Mouse (Mus musculus) limb, embryonic 15.5 days (tissue): ENCODE results near the gene Hmbs. TPM values are rescaled to one million over a fixed set of nuclear protein-coding genes. Genes with fewer than 3 reads are reported as not detected.
"Not testable (repeated sequence)": the region's sequence is repeated elsewhere in the genome, so short reads cannot be mapped to it uniquely, and the experiment has no call there.

ENCODE experiments used
- ATAC-seq: fragments of 200-750 bp; cut with Nextera tagmentation; 2 replicates; pipeline ENCODE4 v1.8.0; 2017; ENCODE audit warnings: low read depth, moderate TSS enrichment; ENCODE audit not compliant: insufficient number of reproducible peaks, low FRiP score, low TSS enrichment
- H3K27ac ChIP-seq: fragments of 300-500 bp; sonication (generic); 2 replicates; pipeline ENCODE4 v1.5.1; 2015; ENCODE audit warnings: moderate library complexity, mild to moderate bottlenecking, inconsistent platforms
- H3K27me3 ChIP-seq: fragments of 300-500 bp; sonication (generic); 2 replicates; pipeline ENCODE4 v1.6.1; 2015; ENCODE audit warnings: inconsistent platforms
- H3K36me3 ChIP-seq: fragments of 300-500 bp; sonication (generic); 2 replicates; pipeline ENCODE4 v1.6.1; 2015; ENCODE audit warnings: inconsistent platforms
- H3K4me1 ChIP-seq: fragments of 300-500 bp; sonication (generic); 2 replicates; pipeline ENCODE4 v1.6.1; 2015; ENCODE audit warnings: inconsistent platforms
- H3K4me2 ChIP-seq: fragments of 300-500 bp; sonication (generic); 2 replicates; pipeline ENCODE4 v1.6.1; 2015; ENCODE audit warnings: mild to moderate bottlenecking, inconsistent platforms
- H3K4me3 ChIP-seq: fragments of 300-500 bp; sonication (generic); 2 replicates; pipeline ENCODE4 v1.5.1; 2015; ENCODE audit warnings: mild to moderate bottlenecking, inconsistent platforms
- H3K9ac ChIP-seq: fragments of 300-500 bp; sonication (generic); 2 replicates; pipeline ENCODE4 v1.6.1; 2015; ENCODE audit warnings: inconsistent platforms
- H3K9me3 ChIP-seq: fragments of 300-500 bp; sonication (generic); 2 replicates; pipeline ENCODE4 v1.6.1; 2016; ENCODE audit warnings: inconsistent platforms
- WGBS: fragments of 180-500 bp; shearing (Covaris S2); methylation state at CpG from one replicate; pipeline ENCODE4 v1.1.7; 2015; 5-methylcytosine and 5-hydroxymethylcytosine counted together
- polyA plus RNA-seq: library from polyadenylated mRNA; unstranded; fragments of >200 nt; fragmentation: Nextera tagmentation; extraction: Ambion mirVana; gene quantifications from 2 replicates; pipeline ENCODE4 v1.2.1, GENCODE M21; 2015

The Hmbs gene
- polyA plus RNA-seq, 1 experiment from 2014 or later = 95.1 TPM

DNA sequence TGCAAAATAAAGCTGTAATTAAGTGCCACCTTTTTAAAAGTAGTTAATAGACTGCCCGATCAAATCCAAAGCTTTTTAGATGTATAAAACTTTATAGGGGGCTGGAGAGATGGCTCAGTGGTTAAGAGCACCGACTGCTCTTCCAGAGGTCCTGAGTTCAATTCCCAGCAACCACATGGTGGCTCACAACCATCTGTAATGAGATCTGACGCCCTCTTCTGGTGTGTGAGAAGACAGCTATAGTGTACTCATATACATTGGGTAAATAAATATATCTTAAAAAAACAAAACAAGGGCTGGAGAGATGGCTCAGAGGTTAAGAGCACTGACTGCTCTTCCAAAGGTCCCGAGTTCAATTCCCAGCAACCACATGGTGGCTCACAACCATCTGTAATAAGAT lies 17.9 kb upstream of the Hmbs start:
- Histone ChIP-seq H3K9ac (peak overlapping the region; percentile 85; the same call in 1 of the 2 replicates), H3K4me3 (peak overlapping the region; percentile 92), H3K4me2 (peak overlapping the region; percentile 71), H3K4me1 (peaks cover 10% of the 10 kb centered on the region), H3K27ac (peak overlapping the region; percentile 79), H3K36me3 (peaks cover 28% of the 10 kb centered on the region)
- 41% methylated on average over 4 of the region's 4 CpGs for WGBS
- H3K9me3 ChIP-seq, H3K27me3 ChIP-seq, ATAC-seq: not testable (repeated sequence)

DNA sequence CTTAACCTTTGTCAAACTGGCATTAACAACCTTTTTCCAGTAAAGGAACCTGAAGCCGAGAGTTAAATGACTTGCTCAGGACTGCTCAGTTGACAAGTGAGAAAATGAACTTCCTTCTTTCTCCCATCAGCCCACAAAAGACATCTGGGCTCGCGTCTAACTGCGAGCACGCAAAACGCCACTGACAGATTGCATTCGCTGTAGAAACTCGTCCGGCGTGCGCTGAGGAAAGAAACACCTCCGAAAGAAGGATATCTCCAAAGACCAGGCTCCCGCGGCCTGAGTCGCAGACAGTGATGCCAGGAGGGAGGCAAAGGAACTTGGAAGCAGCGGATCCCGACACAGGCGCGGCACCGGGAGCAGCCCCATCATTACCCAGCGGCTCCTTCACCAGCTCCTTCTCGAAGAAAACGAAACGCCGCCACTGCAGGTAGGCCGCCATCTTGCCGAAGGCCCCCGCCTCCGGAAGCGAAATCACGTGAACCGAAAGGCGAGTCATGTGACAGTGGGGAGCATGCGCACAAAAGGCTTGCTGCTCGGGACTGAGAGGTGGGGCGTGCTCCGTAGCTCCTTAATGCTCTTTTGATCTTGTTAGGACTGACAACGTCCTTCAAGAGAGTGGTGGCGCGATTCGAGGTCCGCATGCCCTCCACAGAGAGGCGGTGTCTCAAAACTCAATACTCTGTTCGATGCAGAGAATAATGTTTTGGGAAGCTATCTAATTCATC lies 17.3 kb upstream of the Hmbs start, which contains the start of gene Vps11:
TSS of gene Vps11 (minus strand) at position 481 of the 728 bp plus-strand sequence.
- Histone ChIP-seq H3K9ac (peak within 1 kb of the TSS; percentile 85), H3K4me3 (peak within 1 kb of the TSS; percentile 92), H3K36me3 (peaks cover 34% of the 10 kb centered on the region), H3K27me3 (no peaks in the 10 kb centered on the region), H3K27ac (peak within 1 kb of the TSS; percentile 79), H3K4me2 (peak within 1 kb of the TSS; percentile 71), H3K9me3 (no peaks in the 10 kb centered on the region), H3K4me1 (peaks cover 10% of the 10 kb centered on the region)
- peak; percentile 91 for ATAC-seq
- WGBS = under 1% methylated on average over 44 of the region's 44 CpGs

DNA sequence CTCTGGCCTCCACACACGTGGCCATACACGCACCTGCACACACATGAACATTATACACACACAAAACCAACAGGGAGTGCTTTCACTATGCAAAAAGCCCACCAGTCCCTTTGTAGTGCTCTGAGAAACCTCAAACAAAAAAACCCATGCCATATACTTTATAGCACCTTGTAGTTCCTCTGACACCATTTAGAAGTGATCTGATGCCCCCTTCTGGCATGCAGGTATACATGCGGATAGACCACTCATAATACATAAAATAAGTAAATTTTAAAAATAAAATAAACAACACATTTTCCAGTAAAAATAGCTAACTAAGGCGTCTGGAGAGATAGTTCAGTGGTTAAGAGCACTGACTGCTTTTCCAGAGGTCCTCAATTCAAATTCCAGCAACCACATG lies 13.2 kb upstream of the Hmbs start:
- Histone ChIP-seq H3K27ac (no peak overlapping the region), H3K9ac (no peak overlapping the region), H3K4me2 (no peak overlapping the region), H3K27me3 (no peaks in the 10 kb centered on the region), H3K4me1 (peaks cover 10% of the 10 kb centered on the region), H3K36me3 (peaks cover 75% of the 10 kb centered on the region), H3K9me3 (no peaks in the 10 kb centered on the region), H3K4me3 (no peak overlapping the region)
- WGBS = 74% methylated on average over 4 of the region's 4 CpGs
- ATAC-seq = no peak

DNA sequence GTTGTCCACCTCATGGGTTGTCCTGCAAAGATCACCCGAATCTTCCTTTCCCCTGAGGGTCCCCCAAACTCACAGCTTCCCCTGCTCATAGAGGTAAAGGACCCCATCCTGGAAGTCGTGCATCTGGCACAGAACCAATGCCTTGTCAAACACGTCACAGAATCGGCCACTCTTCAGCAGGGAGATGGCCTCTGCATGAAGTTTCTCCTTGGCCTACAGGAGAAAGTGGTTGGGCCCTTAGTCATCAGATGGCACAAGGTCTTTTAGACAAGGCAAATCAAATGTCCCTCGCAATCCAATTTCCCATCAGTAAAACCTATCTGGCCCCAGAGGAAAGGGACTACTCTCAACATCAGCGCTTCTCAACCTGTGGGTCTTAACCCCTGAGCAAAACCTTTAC lies 9.1 kb upstream of the Hmbs start:
- no peak overlapping the region for H3K27ac ChIP-seq
- no peak overlapping the region for H3K9ac ChIP-seq
- H3K4me3 ChIP-seq = no peak overlapping the region
- no peaks in the 10 kb centered on the region for H3K9me3 ChIP-seq
- H3K4me2 ChIP-seq = no peak overlapping the region
- no peaks in the 10 kb centered on the region for H3K4me1 ChIP-seq
- 92% methylated on average over 6 of the region's 6 CpGs for WGBS
- ATAC-seq = no peak
- H3K27me3 ChIP-seq = no peaks in the 10 kb centered on the region
- peaks cover 96% of the 10 kb centered on the region for H3K36me3 ChIP-seq

DNA sequence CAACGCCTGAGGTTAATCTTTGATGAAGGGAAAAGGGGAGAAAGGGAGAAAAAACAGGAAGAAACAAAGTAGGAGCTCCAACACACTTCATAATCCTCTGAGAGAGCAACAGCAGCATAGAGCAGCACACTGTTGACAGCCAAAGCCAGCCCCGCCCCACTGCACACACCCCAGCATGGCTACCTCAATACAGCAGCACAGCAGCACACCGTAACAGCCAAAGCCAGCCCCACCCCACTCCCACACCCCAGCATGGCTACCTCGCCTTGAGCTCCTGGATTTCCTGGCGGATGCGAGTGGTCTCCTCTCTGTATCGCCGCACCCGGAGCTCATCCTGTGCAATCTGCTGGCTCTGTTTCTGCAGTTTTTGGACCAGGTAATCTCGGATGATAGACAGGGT lies 8.3 kb upstream of the Hmbs start:
- Histone ChIP-seq H3K4me1 (no peaks in the 10 kb centered on the region), H3K4me3 (no peak overlapping the region), H3K36me3 (peaks cover 97% of the 10 kb centered on the region), H3K9me3 (no peaks in the 10 kb centered on the region), H3K9ac (no peak overlapping the region), H3K27me3 (no peaks in the 10 kb centered on the region), H3K4me2 (no peak overlapping the region), H3K27ac (no peak overlapping the region)
- WGBS = 90% methylated on average over 10 of the region's 10 CpGs
- no peak for ATAC-seq

DNA sequence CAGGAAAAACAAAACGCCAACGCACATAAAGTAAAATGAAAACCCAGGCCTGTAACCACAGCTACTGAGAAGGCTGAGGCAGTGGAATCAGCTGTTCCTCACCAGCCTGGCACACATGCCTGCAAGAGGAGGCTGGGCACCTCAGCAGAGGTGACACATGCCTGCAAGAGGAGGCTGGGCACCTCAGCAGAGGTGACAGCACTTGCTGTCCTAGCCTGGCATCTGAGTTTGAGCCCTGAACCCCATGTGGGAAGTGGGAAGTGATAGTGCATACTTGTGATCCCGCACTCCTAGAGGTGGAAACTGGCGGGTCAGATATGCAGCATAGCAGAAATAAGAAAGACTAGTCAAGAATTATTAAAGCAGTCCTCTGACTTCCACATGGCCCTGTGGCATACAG lies 7.4 kb upstream of the Hmbs start:
- no peak for ATAC-seq
- 94% methylated on average over 4 of the region's 4 CpGs for WGBS
- Histone ChIP-seq H3K9me3 (no peaks in the 10 kb centered on the region), H3K4me1 (no peaks in the 10 kb centered on the region), H3K27me3 (no peaks in the 10 kb centered on the region), H3K36me3 (peaks cover 97% of the 10 kb centered on the region), H3K4me3 (no peak overlapping the region), H3K4me2 (no peak overlapping the region), H3K27ac (no peak overlapping the region), H3K9ac (no peak overlapping the region)

DNA sequence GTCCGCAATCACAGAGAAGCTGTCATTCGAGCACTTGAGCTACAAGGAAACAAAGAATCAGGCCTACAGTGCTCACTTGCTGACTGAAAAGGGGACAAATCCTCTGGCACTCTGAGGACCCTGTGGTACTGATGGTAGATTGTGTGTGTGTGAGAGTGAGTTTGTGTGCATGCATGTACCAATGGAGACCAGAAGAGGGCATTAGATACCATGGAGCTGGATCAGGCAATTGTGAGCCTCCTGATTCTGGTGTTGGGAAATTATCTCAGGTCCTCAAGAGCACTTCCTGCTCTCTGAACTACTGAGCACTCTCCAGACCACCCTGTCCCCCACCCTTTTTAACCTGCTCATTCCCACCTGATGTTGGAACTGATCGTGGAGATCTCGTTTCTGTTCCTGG lies 4.5 kb upstream of the Hmbs start:
- H3K4me1 ChIP-seq = no peaks in the 10 kb centered on the region
- H3K4me3 ChIP-seq = no peak overlapping the region
- H3K27me3 ChIP-seq = no peaks in the 10 kb centered on the region
- H3K9me3 ChIP-seq = no peaks in the 10 kb centered on the region
- no peak overlapping the region for H3K27ac ChIP-seq
- WGBS = over 99% methylated on average over 4 of the region's 4 CpGs
- H3K9ac ChIP-seq = no peak overlapping the region
- no peak overlapping the region for H3K4me2 ChIP-seq
- no peak for ATAC-seq
- peaks cover 69% of the 10 kb centered on the region for H3K36me3 ChIP-seq

DNA sequence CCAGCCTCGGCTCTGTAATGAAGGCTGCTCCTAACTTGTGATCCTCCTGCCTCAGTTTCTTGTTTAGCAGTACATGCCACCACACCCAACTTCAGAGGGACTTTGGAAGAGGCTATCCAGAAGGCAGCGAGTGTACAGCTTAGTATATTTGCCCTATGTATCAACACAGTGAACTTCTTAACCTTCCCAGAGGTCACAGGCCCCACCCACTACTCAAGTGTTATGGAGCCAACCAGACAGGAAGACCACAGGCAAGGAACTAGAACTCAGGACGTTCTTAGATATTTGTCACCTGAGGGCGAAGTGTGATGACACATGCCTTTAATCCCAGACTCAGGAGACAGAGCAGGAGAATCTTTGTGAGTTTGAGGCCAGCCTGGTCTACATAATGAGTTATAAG lies 3.6 kb upstream of the Hmbs start:
- ATAC-seq = no peak
- Histone ChIP-seq H3K4me2 (no peak overlapping the region), H3K27me3 (no peaks in the 10 kb centered on the region), H3K9me3 (no peaks in the 10 kb centered on the region), H3K9ac (no peak overlapping the region), H3K4me1 (peaks cover 8% of the 10 kb centered on the region), H3K36me3 (peaks cover 60% of the 10 kb centered on the region), H3K4me3 (no peak overlapping the region), H3K27ac (no peak overlapping the region)
- 86% methylated on average over 4 of the region's 4 CpGs for WGBS

DNA sequence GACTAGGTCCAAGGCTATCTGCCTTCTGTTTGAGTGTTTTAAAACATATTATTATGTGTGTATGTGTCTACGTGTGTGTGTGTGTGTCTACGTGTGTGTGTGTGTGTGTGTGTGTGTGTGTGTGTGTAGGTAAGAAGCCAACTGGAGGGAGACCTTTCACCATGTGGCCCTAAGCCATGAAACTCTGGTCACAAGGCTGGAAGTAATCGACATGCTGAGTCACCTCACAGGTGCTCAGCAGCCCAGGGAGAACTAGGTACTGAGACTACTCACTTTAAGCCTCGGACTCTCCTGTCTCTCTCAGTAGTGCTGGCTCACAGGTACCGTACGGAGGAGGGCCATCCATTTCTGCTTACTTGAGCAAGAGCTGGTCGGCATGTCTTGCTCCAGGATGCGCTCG lies 3.1 kb upstream of the Hmbs start:
- H3K9me3 ChIP-seq = no peaks in the 10 kb centered on the region
- H3K4me2 ChIP-seq = no peak overlapping the region
- no peak for ATAC-seq
- no peak overlapping the region for H3K9ac ChIP-seq
- peaks cover 55% of the 10 kb centered on the region for H3K36me3 ChIP-seq
- H3K27ac ChIP-seq = no peak overlapping the region
- H3K27me3 ChIP-seq = no peaks in the 10 kb centered on the region
- peaks cover 13% of the 10 kb centered on the region for H3K4me1 ChIP-seq
- WGBS = 91% methylated on average over 9 of the region's 9 CpGs
- no peak overlapping the region for H3K4me3 ChIP-seq

DNA sequence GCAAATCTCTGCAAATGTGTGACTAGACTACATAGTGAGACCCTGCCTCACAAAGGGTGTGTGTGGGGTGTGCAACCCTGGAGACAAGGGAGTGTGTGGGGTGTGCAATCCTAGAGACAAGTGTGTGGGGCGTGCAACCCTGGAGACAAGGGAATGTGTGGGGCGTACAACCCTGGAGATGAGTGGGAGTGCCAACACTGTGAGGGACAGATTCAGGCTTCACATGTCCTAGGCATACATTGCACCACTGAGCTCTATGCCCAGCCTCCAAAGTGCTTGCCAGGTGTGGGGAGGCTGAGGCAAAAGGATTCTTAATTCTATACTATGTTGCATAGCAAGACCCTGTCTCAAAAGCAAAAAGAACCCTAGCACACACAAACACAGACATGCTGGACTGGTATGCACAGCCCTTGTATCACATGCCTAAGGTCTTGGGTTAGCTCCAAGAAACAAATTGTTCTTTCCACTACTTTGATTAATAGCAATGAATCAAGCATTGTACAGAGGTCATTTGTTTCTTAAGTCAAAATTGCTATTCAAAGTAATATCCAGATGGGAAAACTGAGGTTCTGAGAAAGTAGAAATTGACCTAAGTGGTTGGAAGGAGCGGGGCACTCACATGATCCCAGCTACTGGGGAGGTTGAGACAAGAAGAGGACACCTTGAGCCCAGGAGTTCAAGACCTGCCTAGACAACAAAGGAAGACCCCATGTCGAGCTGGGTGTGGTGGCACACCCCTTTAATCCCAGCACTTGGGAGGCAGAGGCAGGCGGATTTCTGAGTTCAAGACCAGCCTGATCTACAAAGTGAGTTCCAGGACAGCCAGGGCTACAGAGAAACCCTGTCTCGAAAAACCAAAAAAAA lies 1.8 kb upstream of the Hmbs start:
- H3K4me3 ChIP-seq = no peak overlapping the region
- H3K9me3 ChIP-seq = no peaks in the 10 kb centered on the region
- 82% methylated on average over 6 of the region's 6 CpGs for WGBS
- H3K9ac ChIP-seq = no peak overlapping the region
- H3K27ac ChIP-seq = no peak overlapping the region
- ATAC-seq = no peak
- H3K36me3 ChIP-seq = peaks cover 55% of the 10 kb centered on the region
- no peaks in the 10 kb centered on the region for H3K27me3 ChIP-seq
- H3K4me2 ChIP-seq = no peak overlapping the region
- peaks cover 14% of the 10 kb centered on the region for H3K4me1 ChIP-seq

DNA sequence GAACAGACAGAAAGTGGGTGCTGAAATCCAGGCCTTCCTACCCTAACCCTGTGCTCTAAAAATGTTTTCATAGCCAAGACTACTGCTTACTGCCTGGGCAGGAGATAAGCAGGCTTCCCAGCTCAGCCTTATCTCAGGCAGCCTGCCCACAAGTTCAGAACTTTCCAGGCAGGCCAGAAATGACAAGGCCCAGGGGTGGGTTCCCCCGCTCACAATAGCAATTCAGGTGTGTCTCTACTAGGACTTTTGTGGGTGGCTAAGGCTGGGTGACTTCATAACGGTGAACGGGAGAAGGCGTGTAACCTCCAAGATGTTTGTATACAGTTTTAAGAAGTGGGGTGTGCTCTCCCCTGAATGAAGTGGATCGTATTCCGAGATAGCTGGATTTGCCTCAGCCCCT lies 738 bp downstream of the Hmbs start:
- Histone ChIP-seq H3K27ac (peak overlapping the region; percentile 98), H3K9me3 (no peaks in the 10 kb centered on the region), H3K36me3 (peaks cover 43% of the 10 kb centered on the region), H3K4me1 (peaks cover 14% of the 10 kb centered on the region), H3K9ac (peak overlapping the region; percentile 42), H3K27me3 (no peaks in the 10 kb centered on the region), H3K4me2 (peak overlapping the region; percentile 57), H3K4me3 (peak overlapping the region; percentile 91)
- whole genome bisulfite sequencing = 2% methylated on average over 6 of the region's 6 CpGs
- ATAC-seq = no peak

DNA sequence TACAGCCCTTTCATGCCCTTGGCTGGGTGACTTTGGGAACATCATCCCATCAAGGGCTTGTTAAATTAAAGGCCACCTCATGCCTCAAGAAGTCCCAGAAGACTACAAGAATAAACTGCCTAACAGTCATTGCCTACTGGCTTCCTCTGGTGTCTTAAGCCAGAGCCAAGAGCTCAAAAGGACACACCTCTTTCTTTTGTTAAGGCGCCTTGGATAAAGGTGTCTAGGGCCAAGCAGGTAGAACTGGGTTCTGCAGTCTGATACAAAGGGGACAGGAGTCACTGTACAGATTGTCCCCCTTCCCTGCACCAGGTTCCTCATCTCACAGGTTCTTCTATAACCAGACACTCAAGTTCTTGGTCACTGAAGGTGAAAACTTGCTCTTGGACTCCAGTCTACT lies 1.4 kb downstream of the Hmbs start:
- Histone ChIP-seq H3K9me3 (no peaks in the 10 kb centered on the region), H3K27ac (no peak overlapping the region), H3K4me3 (no peak overlapping the region), H3K4me1 (peaks cover 18% of the 10 kb centered on the region), H3K36me3 (peaks cover 39% of the 10 kb centered on the region), H3K27me3 (no peaks in the 10 kb centered on the region), H3K4me2 (no peak overlapping the region; the same call in 1 of the 2 replicates), H3K9ac (no peak overlapping the region)
- 94% methylated on average over 1 of the region's 1 CpGs for WGBS
- no peak for ATAC-seq
